Mouse (Mus musculus): Measurements from ENCODE around the gene Cnn1. TPM values are rescaled to one million over a fixed set of nuclear protein-coding genes. Genes with fewer than 3 reads are reported as not detected.

Gene Cnn1
- total and polyA plus RNA-seq, 2 experiments from 2014 or later, result 41.3 to 305 TPM

- ATAC-seq (ENCODE audit: insufficient read depth, low read depth) (no peak), DNase-seq (ENCODE audit: low spot score) (no peak)
- Histone ChIP-seq H3K27me3 (ENCODE audit: control insufficient read depth, insufficient read depth, low read length) (no peaks in the 10 kb centered on the region), H3K4me3 (ENCODE audit: low read depth, low read length) (no peak overlapping the region), H3K9ac (replicated peaks; ENCODE audit: low read depth, low read length) (no peak overlapping the region), H3K4me2 (ENCODE audit: low read depth, low read length) (no peak overlapping the region), H3K36me3 (replicated peaks; ENCODE audit: control insufficient read depth, insufficient read depth, low read length) (no peaks in the 10 kb centered on the region), H3K27ac (ENCODE audit: low read depth) (no peak overlapping the region), H3K4me1 (ENCODE audit: control insufficient read depth, insufficient read depth) (no peaks in the 10 kb centered on the region), H3K9me3 (replicated peaks; ENCODE audit: control insufficient read depth, low read length) (no peaks in the 10 kb centered on the region)
- WGBS, result 24% methylated on average over 23 of the region's 23 CpGs
- TF ChIP-seq CTCF (IDR thresholded peaks at IDR 0.05; ENCODE audit: low read depth) (no peak), EP300 (IDR thresholded peaks at IDR 0.05; ENCODE audit: low read depth) (no peak)
Observed at GRCm38 (mm10) chr9:22136765-22137547, 37.9 kb downstream of the Cnn1 start.

- DNase-seq (ENCODE audit: low spot score) (no peak), ATAC-seq (ENCODE audit: insufficient read depth, low read depth) (no peak; the same call in 1 of the 2 replicates)
- Histone ChIP-seq H3K9ac (replicated peaks; ENCODE audit: low read depth, low read length) (no peak overlapping the region), H3K27me3 (ENCODE audit: control insufficient read depth, insufficient read depth, low read length) (no peaks in the 10 kb centered on the region), H3K36me3 (replicated peaks; ENCODE audit: control insufficient read depth, insufficient read depth, low read length) (no peaks in the 10 kb centered on the region), H3K9me3 (replicated peaks; ENCODE audit: control insufficient read depth, low read length) (no peaks in the 10 kb centered on the region), H3K4me2 (ENCODE audit: low read depth, low read length) (no peak overlapping the region), H3K27ac (ENCODE audit: low read depth) (no peak overlapping the region), H3K4me3 (ENCODE audit: low read depth, low read length) (no peak overlapping the region), H3K4me1 (ENCODE audit: control insufficient read depth, insufficient read depth) (no peaks in the 10 kb centered on the region)
- TF ChIP-seq EP300 (IDR thresholded peaks at IDR 0.05; ENCODE audit: low read depth), result no peak
- TF ChIP-seq CTCF (IDR thresholded peaks at IDR 0.05; ENCODE audit: low read depth), result peak; percentile 85
- WGBS, result 27% methylated on average over 2 of the region's 2 CpGs
Observed at GRCm38 (mm10) chr9:22138480-22138879, 39.5 kb downstream of the Cnn1 start.

GRCm38 (mm10) chr9:22139746-22140145 lies 40.7 kb downstream of the Cnn1 start:
- Histone ChIP-seq H3K4me3 (ENCODE audit: low read depth, low read length) (no peak overlapping the region), H3K4me1 (ENCODE audit: control insufficient read depth, insufficient read depth) (no peaks in the 10 kb centered on the region), H3K36me3 (replicated peaks; ENCODE audit: control insufficient read depth, insufficient read depth, low read length) (no peaks in the 10 kb centered on the region), H3K27ac (ENCODE audit: low read depth) (no peak overlapping the region), H3K4me2 (ENCODE audit: low read depth, low read length) (no peak overlapping the region), H3K27me3 (ENCODE audit: control insufficient read depth, insufficient read depth, low read length) (no peaks in the 10 kb centered on the region), H3K9me3 (replicated peaks; ENCODE audit: control insufficient read depth, low read length) (no peaks in the 10 kb centered on the region), H3K9ac (replicated peaks; ENCODE audit: low read depth, low read length) (no peak overlapping the region)
- 78% methylated on average over 5 of the region's 5 CpGs for WGBS
- ATAC-seq (ENCODE audit: insufficient read depth, low read depth) (no peak), DNase-seq (ENCODE audit: low spot score) (no peak)
- TF ChIP-seq EP300 (IDR thresholded peaks at IDR 0.05; ENCODE audit: low read depth), result no peak

GRCm38 (mm10) chr9:22143108-22144037 lies 44.4 kb downstream of the Cnn1 start:
- no peaks in the 10 kb centered on the region for H3K4me1 ChIP-seq (ENCODE audit: control insufficient read depth, insufficient read depth)
- no peak overlapping the region for H3K9ac ChIP-seq (replicated peaks; ENCODE audit: low read depth, low read length)
- no peak overlapping the region for H3K4me2 ChIP-seq (ENCODE audit: low read depth, low read length)
- peak; percentile 66 for ATAC-seq (ENCODE audit: insufficient read depth, low read depth)
- no peaks in the 10 kb centered on the region; the same call in 1 of the 2 replicates for H3K9me3 ChIP-seq (replicated peaks; ENCODE audit: control insufficient read depth, low read length)
- H3K27ac ChIP-seq (ENCODE audit: low read depth), result no peak overlapping the region
- TF ChIP-seq EP300 (IDR thresholded peaks at IDR 0.05; ENCODE audit: low read depth) (no peak), CTCF (IDR thresholded peaks at IDR 0.05; ENCODE audit: low read depth) (peak; percentile 95)
- 44% methylated on average over 17 of the region's 17 CpGs for WGBS
- H3K4me3 ChIP-seq (ENCODE audit: low read depth, low read length), result no peak overlapping the region
- peak; percentile 50 for DNase-seq (ENCODE audit: low spot score)
- H3K27me3 ChIP-seq (ENCODE audit: control insufficient read depth, insufficient read depth, low read length), result no peaks in the 10 kb centered on the region
- no peaks in the 10 kb centered on the region for H3K36me3 ChIP-seq (replicated peaks; ENCODE audit: control insufficient read depth, insufficient read depth, low read length)

GRCm38 (mm10) chr9:22144304-22144965 lies 45.4 kb downstream of the Cnn1 start:
- Histone ChIP-seq H3K4me2 (ENCODE audit: low read depth, low read length) (no peak overlapping the region), H3K4me1 (ENCODE audit: control insufficient read depth, insufficient read depth) (no peaks in the 10 kb centered on the region), H3K27me3 (ENCODE audit: control insufficient read depth, insufficient read depth, low read length) (no peaks in the 10 kb centered on the region), H3K27ac (ENCODE audit: low read depth) (no peak overlapping the region), H3K4me3 (ENCODE audit: low read depth, low read length) (no peak overlapping the region), H3K9me3 (replicated peaks; ENCODE audit: control insufficient read depth, low read length) (no peaks in the 10 kb centered on the region; the same call in none of the 2 replicates), H3K9ac (replicated peaks; ENCODE audit: low read depth, low read length) (no peak overlapping the region), H3K36me3 (replicated peaks; ENCODE audit: control insufficient read depth, insufficient read depth, low read length) (no peaks in the 10 kb centered on the region)
- no peak for ATAC-seq (ENCODE audit: insufficient read depth, low read depth)
- TF ChIP-seq EP300 (IDR thresholded peaks at IDR 0.05; ENCODE audit: low read depth) (no peak), CTCF (IDR thresholded peaks at IDR 0.05; ENCODE audit: low read depth) (no peak)
- WGBS, result 73% methylated on average over 7 of the region's 8 CpGs
- no peak for DNase-seq (ENCODE audit: low spot score)

Measured in heart, postnatal 0 days (tissue).